Mouse (Mus musculus) limb, embryonic 10.5 days (tissue): ENCODE measurements around the gene Prkaca. TPM values are rescaled to one million over a fixed set of nuclear protein-coding genes. Genes with fewer than 3 reads are reported as not detected.

ENCODE experiments used
- DNase-seq: peaks from one replicate; pipeline ENCODE4 v3.0.0-alpha.2; 2017; ENCODE audit warnings: low spot score
- H3K27ac ChIP-seq: fragments of 300-500 bp; sonication (generic); 2 replicates; pipeline ENCODE4 v1.5.1; 2016; ENCODE audit warnings: mild to moderate bottlenecking
- H3K27me3 ChIP-seq: fragments of 300-500 bp; sonication (generic); 2 replicates; pipeline ENCODE4 v1.6.1; 2016; ENCODE audit warnings: low read depth, mild to moderate bottlenecking; ENCODE audit not compliant: poor library complexity, severe bottlenecking
- H3K36me3 ChIP-seq: fragments of 300-500 bp; sonication (generic); 2 replicates; pipeline ENCODE4 v1.6.1; 2016; ENCODE audit warnings: mild to moderate bottlenecking, moderate library complexity
- H3K4me1 ChIP-seq: fragments of 300-500 bp; sonication (generic); 2 replicates; pipeline ENCODE4 v1.6.1; 2016
- H3K4me3 ChIP-seq: fragments of 300-500 bp; sonication (generic); 2 replicates; pipeline ENCODE4 v1.5.1; 2016; ENCODE audit warnings: mild to moderate bottlenecking, moderate library complexity
- H3K9me3 ChIP-seq: fragments of 300-500 bp; sonication (generic); replicated peaks from 2 replicates; pipeline ENCODE4 v1.6.1; 2016; ENCODE audit warnings: mild to moderate bottlenecking
- WGBS: fragments of 180-500 bp; shearing (Covaris S2); methylation state at CpG from one replicate; pipeline ENCODE4 v1.1.7; 2016; 5-methylcytosine and 5-hydroxymethylcytosine counted together
- polyA plus RNA-seq: library from polyadenylated mRNA; unstranded; fragments of >200 nt; fragmentation: Nextera tagmentation; extraction: Ambion mirVana; gene quantifications from 2 replicates; pipeline ENCODE4 v1.2.1, GENCODE M21; 2016

Prkaca gene
- polyA plus RNA-seq, 1 experiment from 2014 or later = 158 TPM

DNA sequence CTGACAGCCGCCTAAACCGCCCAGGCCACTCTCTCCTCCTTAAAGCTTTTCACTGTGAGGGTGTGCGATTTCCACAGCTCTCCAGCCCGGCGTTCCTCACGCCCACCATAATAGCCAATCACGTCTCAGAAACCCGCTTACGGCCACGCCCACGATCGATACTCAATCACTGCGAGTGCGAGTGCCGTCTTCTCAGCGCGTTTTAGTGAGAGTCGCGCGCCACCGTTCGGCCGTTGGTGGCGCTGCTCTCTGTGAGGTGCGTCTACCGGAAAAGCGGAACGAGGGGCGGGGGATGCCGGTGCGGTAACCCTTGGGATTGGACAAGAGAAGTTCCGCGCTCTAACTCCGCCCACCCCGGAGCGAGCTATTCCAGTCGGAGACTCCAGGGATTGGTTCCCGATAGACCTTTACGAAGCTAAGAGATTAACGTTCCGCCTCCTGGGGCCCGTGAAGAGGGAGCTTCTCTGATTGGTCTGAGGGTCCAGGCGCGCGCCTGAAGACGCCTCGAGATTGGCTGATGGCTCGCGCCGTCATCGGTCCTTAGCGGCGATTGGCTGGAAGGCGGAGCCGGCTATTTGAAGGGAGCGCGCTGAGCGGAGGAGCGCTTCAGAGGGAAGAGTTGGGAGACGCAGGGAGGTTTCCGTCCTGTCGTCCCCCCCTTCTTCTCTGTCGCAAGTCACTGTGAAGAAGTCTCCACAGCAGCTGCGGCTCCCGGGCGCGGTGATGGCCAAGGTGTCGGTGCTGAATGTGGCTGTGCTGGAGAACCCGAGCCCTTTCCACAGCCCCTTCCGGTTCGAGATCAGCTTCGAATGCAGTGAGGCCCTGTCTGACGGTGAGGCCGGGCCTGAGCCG is 17.5 kb upstream of the Prkaca start, which contains the start of the genes Gm10644 and Asf1b:
Gene Gm10644, minus strand, starts transcription at position 100 of the 852 bp plus-strand sequence.
Gene Asf1b, plus strand, starts transcription at position 402 of the 852 bp plus-strand sequence.
- peak within 1 kb of the TSS; percentile 84 for H3K4me3 ChIP-seq
- under 1% methylated on average over 75 of the region's 75 CpGs for WGBS
- H3K27me3 ChIP-seq = no peaks in the 10 kb centered on the region
- peaks cover 21% of the 10 kb centered on the region for H3K4me1 ChIP-seq
- DNase-seq = peak; percentile 98
- H3K27ac ChIP-seq = peak within 1 kb of the TSS; percentile 81
- H3K9me3 ChIP-seq = no peaks in the 10 kb centered on the region
- peaks cover 8% of the 10 kb centered on the region; the same call in 1 of the 2 replicates for H3K36me3 ChIP-seq

DNA sequence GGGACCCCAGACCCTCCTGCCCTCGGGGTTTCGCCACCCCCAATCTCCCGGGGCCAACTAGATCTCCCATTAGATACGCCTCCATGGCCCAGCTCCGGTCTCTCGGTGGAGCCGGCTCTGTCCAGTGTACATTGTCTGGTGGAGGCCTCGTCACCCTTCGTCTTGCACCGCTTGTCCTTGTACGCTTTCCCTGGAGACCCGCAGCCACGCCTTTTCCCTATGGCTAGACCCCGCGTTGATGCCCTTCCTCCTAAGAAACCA is 16.9 kb upstream of the Prkaca start:
- Histone ChIP-seq H3K4me3 (peak overlapping the region; percentile 84), H3K9me3 (no peaks in the 10 kb centered on the region), H3K27me3 (no peaks in the 10 kb centered on the region), H3K4me1 (peaks cover 21% of the 10 kb centered on the region), H3K27ac (peak overlapping the region; percentile 81), H3K36me3 (peaks cover 8% of the 10 kb centered on the region; the same call in 1 of the 2 replicates)
- 1% methylated on average over 15 of the region's 15 CpGs for WGBS
- DNase-seq = no peak

DNA sequence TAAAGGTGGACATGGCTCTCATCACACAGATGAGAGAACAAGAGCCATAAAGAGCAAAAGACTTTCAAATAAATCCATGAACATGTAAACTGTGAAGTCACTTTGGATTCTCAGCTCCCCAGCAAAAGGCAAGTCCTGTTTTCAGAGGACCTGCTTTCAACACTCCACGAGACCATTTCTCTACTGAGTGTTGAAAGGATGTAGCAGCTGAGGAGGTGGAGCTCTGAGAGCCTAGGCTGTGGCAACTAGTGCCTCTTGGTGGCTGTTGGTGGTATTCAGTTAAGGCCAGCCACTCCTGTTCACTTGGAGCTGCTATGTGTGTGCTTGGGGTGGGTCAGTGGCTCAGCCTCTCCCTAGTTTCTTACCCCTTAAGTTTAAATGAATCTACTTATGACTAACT is 16.0 kb upstream of the Prkaca start:
- Histone ChIP-seq H3K4me1 (peaks cover 21% of the 10 kb centered on the region), H3K27me3 (no peaks in the 10 kb centered on the region), H3K27ac (no peak overlapping the region), H3K36me3 (peaks cover 8% of the 10 kb centered on the region; the same call in 1 of the 2 replicates), H3K9me3 (no peaks in the 10 kb centered on the region), H3K4me3 (peak overlapping the region; percentile 84)
- DNase-seq = no peak
- 34% methylated on average over 1 of the region's 1 CpGs for WGBS

DNA sequence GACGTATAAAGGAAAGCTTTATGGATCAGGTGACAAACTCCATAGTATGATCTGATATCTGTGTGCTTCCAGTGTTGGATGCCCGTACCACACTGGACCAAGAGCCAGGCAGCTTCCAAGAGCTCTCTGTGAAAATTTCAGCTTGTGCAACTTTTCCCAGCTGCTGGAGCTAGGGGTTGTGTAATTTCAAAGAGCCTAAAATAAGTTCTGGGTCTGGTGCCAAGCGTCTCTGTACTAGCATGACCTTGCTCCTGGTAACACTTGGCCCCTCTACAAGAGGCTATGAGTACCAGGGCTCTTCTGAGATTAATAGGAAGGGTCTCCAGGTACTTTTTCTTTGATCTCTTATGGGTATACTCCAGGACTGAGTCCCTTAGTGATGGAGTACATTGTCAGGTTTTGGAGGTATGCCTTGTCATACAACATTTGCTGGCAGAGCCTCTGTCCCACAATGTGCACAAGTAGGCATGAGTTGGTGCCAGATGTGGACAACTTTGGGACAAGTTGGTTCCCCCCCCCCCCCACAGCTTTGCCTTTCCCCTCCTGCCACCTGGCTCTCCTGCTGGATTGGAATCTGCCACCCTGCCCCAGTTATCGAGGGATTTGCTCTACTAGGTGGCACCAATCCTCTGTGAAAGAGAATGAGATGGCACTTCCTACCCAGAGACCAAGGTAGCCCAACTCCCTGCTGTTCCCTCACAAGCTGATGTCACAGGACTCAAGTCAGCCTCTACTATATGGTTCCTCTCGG is 8.6 kb upstream of the Prkaca start:
- 90% methylated on average over 5 of the region's 5 CpGs for WGBS
- no peak overlapping the region for H3K27ac ChIP-seq
- DNase-seq = no peak

DNA sequence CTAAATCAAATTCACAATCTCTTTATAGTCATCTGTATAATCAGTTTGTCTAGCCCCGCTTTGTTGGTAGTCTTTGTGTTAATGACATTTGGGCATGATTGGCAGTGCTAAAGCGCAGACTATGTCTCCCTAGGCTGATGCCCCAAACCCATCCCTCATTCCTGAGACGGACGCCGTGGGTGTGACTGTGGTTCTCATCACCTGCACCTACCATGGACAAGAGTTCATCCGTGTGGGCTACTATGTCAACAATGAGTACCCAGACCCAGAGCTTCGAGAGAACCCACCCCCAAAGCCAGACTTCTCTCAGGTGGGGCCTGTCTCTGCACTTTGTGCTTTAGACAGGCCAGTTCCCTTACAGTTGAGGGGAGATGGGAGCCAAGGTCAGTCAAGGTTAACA is 5.1 kb upstream of the Prkaca start:
- Histone ChIP-seq H3K9me3 (no peaks in the 10 kb centered on the region), H3K27ac (no peak overlapping the region), H3K4me1 (peaks cover 14% of the 10 kb centered on the region), H3K36me3 (peaks cover 64% of the 10 kb centered on the region), H3K27me3 (no peaks in the 10 kb centered on the region), H3K4me3 (no peak overlapping the region)
- WGBS = 96% methylated on average over 7 of the region's 7 CpGs
- DNase-seq = no peak

More for the DNA sequence above, 8.6 kb upstream of the Prkaca start:
- no peaks in the 10 kb centered on the region for H3K9me3 ChIP-seq
- no peaks in the 10 kb centered on the region for H3K27me3 ChIP-seq
- peaks cover 54% of the 10 kb centered on the region for H3K36me3 ChIP-seq
- H3K4me1 ChIP-seq = no peaks in the 10 kb centered on the region
- H3K4me3 ChIP-seq = no peak overlapping the region

DNA sequence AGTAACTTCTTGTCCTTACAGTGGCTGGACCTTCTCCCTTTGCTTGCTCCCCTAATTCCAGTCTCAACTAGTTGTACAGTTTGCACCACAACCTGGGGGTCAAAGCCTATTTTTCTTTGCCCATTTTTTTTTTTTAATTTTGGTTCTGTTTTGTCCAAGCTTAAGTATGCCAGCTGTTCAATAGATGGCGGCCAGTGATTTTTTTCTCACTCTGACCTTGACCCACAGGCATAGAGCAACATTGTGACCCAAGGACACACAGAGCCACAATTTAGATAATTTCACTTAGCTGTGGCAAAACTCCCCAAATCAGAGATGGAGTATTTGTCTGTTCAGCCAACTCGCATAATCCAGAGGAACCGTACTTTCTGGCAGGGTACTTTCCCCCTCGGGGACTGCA is 1.7 kb upstream of the Prkaca start:
- no peak overlapping the region for H3K27ac ChIP-seq
- no peaks in the 10 kb centered on the region for H3K27me3 ChIP-seq
- no peak for DNase-seq
- H3K9me3 ChIP-seq = no peaks in the 10 kb centered on the region
- peaks cover 33% of the 10 kb centered on the region for H3K4me1 ChIP-seq
- 92% methylated on average over 4 of the region's 4 CpGs for WGBS
- no peak overlapping the region for H3K4me3 ChIP-seq
- peaks cover 50% of the 10 kb centered on the region for H3K36me3 ChIP-seq

DNA sequence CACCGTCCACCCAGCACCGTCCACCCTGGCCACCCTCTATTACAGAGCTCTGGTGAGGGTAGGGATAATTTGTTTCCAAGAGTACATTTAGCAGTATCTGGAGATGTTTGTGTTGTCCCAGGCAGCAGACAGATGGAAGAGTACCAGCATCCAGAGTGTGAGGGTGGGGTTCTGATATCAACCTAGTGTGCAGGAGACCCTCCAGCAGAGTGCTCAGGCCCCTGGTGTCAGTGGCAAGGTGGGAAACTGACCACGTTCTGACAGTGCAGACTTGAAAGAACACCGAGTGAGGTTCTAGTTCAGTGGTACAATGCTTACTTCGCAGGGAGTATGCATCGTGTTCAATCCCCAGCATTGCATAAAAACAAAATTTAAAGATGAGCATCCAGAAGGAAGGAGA is 1.1 kb upstream of the Prkaca start:
- H3K27ac ChIP-seq = no peak overlapping the region; the same call in 1 of the 2 replicates
- H3K4me1 ChIP-seq = peaks cover 34% of the 10 kb centered on the region
- peaks cover 46% of the 10 kb centered on the region for H3K36me3 ChIP-seq
- WGBS = 79% methylated on average over 6 of the region's 6 CpGs
- H3K9me3 ChIP-seq = no peaks in the 10 kb centered on the region
- no peak for DNase-seq
- H3K27me3 ChIP-seq = no peaks in the 10 kb centered on the region
- H3K4me3 ChIP-seq = peak overlapping the region; percentile 89

DNA sequence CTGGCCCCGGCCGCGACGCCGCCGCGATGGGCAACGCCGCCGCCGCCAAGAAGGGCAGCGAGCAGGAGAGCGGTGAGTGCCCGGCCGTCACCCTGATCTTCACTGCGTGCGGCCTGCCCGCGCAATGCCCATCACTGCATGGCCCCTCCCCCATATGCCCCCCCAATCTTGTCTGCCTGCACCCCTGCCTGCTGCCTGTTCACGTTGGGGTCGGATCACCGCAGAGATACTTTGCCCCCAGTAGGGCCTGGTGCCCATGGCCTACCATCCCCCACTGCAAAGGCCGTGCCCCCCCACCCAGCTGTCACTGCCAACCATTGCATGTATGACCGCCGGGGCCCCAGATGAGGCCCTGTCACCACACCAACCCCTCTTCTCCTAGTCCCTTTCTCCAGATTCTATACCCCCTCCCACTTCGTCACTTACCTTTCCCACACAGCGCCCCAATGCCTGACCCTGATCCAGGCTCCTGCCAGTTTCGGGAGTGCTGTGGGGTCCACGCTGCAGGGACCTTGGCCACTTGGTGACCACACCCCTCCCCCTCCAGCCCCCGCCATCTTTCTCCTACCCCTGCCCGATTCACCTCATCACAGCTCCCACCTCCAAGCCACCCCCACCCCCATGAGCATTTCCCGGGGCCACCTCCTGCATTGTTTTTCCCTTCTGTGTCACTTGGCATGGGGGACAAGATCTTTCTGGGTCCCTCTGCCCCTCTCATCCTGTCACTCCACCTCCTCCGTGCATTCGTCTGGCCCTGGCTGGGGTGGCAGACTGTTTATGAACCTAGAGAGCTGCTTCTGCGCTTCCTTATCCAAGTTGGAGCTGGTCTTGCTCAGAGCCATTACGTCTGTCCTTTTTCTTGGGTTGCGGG is 603 bp downstream of the Prkaca start:
- peak overlapping the region; percentile 89 for H3K27ac ChIP-seq
- peak; percentile 38 for DNase-seq

DNA sequence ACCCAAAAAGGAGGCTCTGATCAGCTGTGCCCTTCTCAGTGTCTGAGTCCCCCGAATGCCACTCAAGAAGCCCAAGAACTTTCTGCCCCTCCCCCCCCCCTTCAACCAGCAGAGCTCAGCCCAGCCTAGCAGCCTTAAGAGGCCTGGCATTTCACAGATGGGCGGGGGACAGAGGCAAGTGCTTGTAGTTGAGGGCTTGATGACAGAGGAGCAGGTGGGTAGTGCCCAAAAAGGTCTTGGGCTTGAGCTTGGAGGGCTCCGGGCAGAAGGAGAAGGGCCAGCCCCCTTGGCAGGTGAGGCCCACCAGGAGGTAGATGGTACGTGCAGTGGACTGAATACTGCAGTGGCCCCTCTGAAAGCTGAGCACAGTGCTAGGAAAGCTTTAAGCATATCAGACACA is 1.7 kb downstream of the Prkaca start:
- H3K4me3 ChIP-seq = peak overlapping the region; percentile 89
- H3K36me3 ChIP-seq = peaks cover 34% of the 10 kb centered on the region
- peaks cover 53% of the 10 kb centered on the region for H3K4me1 ChIP-seq
- no peak for DNase-seq
- H3K27ac ChIP-seq = no peak overlapping the region
- no peaks in the 10 kb centered on the region for H3K9me3 ChIP-seq
- no peaks in the 10 kb centered on the region for H3K27me3 ChIP-seq
- 83% methylated on average over 4 of the region's 4 CpGs for WGBS

More for the DNA sequence above, 603 bp downstream of the Prkaca start:
- peak overlapping the region; percentile 89 for H3K4me3 ChIP-seq
- H3K36me3 ChIP-seq = peaks cover 38% of the 10 kb centered on the region
- H3K27me3 ChIP-seq = no peaks in the 10 kb centered on the region
- WGBS = 4% methylated on average over 37 of the region's 37 CpGs
- no peaks in the 10 kb centered on the region for H3K9me3 ChIP-seq
- H3K4me1 ChIP-seq = peaks cover 51% of the 10 kb centered on the region

DNA sequence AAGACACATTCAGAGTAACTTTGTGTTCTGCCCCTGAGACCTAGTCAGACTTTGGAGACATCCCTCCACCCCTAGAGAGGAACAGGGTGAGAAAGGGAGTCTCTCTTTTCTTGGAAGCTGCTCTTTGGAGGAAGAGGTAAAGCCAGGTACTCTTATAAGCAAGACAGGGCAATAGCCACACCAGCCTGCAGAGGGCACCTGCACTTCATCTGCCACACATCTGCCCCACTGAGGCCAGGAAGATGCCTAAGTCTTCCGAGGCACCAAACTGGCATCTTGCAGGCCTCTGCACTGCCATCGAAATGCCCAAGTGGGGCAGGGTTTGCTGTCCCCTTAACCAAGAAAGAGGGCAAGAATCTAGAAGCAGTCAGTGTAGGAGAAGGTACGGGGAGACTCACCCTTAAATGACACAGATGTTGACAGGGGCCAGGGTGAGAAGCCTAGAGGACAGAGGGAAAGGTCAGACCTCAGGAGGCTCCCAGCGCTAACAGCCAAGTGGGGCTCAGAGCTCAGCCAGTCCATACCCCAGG is 3.4 kb downstream of the Prkaca start:
- 85% methylated on average over 4 of the region's 4 CpGs for WGBS
- Histone ChIP-seq H3K27ac (no peak overlapping the region), H3K27me3 (no peaks in the 10 kb centered on the region), H3K4me1 (peaks cover 53% of the 10 kb centered on the region), H3K9me3 (no peaks in the 10 kb centered on the region), H3K36me3 (peaks cover 41% of the 10 kb centered on the region), H3K4me3 (no peak overlapping the region)
- DNase-seq = no peak

DNA sequence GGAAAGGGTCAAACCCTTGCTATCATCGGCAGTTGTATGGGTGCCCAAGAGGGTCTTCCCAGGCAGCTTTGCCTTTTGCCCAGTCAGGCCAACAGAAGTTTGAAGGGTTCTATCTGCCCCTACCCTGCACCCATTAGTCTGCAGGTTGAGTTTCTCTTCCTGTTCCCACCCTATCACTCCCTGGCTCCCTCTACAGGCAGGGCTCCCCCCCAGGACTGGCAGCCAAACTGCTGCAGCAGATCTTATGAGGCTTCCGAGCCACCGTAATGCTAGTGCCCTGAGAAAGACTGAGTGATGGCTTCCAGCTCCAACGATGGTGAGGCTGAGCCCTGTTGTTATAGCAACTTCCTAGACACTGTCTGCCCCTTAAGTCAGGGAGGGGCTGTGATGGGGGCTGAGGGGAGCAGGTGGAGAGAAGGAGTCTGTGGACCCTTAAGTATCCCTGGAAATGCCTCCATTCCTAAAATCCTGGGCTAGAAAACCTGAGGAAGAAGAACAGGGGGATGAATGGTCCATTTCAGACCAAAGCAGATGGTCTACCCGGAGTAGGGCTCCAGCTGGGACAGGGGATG is 4.1 kb downstream of the Prkaca start:
- no peak for DNase-seq
- peaks cover 48% of the 10 kb centered on the region for H3K4me1 ChIP-seq
- no peaks in the 10 kb centered on the region for H3K9me3 ChIP-seq
- H3K4me3 ChIP-seq = 0 out of 2 replicates have a peak overlapping the region, but pooled peaks have one; percentile 2
- WGBS = 90% methylated on average over 5 of the region's 5 CpGs
- no peaks in the 10 kb centered on the region for H3K27me3 ChIP-seq
- H3K36me3 ChIP-seq = peaks cover 48% of the 10 kb centered on the region
- peak overlapping the region; percentile 70 for H3K27ac ChIP-seq

DNA sequence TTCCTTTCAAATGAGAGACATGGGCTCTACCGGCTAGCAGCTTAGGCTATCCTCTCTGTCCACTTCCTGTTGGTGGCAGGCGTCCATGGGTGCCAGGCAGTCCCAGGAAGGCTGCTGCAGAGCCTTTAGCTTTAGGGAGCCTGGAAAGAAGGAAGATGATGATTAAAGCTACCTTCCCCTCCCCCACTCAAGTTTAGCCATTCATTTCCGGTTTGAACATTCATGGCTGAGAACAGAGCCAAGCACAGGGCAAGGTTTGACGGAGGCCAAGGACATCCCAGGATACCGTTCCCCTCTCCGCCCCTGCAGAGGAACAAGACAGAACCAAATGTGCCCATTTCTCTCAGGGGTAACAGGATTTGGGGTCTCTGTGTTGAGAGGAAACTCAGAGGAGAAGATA is 4.9 kb downstream of the Prkaca start:
- no peak for DNase-seq
- peaks cover 40% of the 10 kb centered on the region for H3K4me1 ChIP-seq
- WGBS = 60% methylated on average over 6 of the region's 6 CpGs
- H3K27ac ChIP-seq = peak overlapping the region; percentile 70
- H3K36me3 ChIP-seq = peaks cover 56% of the 10 kb centered on the region
- H3K9me3 ChIP-seq = no peaks in the 10 kb centered on the region
- H3K4me3 ChIP-seq = peak overlapping the region; percentile 25; the same call in 1 of the 2 replicates
- no peaks in the 10 kb centered on the region for H3K27me3 ChIP-seq
